Comparison of ENCODE assay signal across 9 mouse cellular contexts in the genomic region with DNA sequence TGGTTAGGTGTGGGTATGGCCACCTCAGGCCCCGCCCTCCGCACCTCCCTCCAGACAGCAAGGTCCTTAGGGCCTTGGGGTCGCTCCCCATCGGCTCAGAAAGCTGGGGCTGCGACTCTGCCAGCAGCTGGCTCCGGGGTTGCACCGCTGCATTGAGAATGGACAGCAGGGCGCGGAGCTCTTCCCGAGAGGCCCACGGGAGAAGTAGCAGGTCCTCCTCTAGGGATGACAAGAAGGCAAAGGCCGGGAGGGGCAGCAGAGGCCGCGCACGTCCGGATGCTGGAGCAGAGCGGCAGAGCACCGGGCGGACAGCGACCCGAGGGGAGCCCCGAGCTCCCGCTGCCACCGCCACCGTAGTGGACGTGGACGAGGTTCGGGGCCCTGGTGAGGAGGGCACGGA. TPM values are rescaled to one million over a fixed set of nuclear protein-coding genes. Genes with fewer than 3 reads are reported as not detected.
DNase-seq lines count a peak whose midpoint lies in the region; ATAC-seq lines count a peak whose summit lies in the region.
"Had no signal": no experiment of that assay in that cellular context is flagged by ENCODE, and none has a peak within 500 bp of the region (broad histone marks: within the 10 kb centered on the region; RNA-seq: fewer than 3 reads in every experiment).

A gene (plus strand): TSS at position 98 of the 400 bp plus-strand sequence.

- no peak within 1 kb of the TSS; the same call in 1 of the 2 replicates for H3K9ac ChIP-seq in kidney, embryonic 16.5 days (replicated peaks; ENCODE audit: low read length)
- no peak within 1 kb of the TSS for H3K9ac ChIP-seq in forebrain, embryonic 11.5 days (ENCODE audit: low read length)
- no peak within 1 kb of the TSS for H3K9ac ChIP-seq in limb, embryonic 13.5 days
- H3K9ac ChIP-seq in neural tube, embryonic 12.5 days: no peak within 1 kb of the TSS

- no peaks in the 10 kb centered on the region for H3K36me3 ChIP-seq in kidney, embryonic 16.5 days (ENCODE audit: insufficient read depth, low read length)
- H3K36me3 ChIP-seq in forebrain, embryonic 11.5 days (ENCODE audit: control insufficient read depth, insufficient read depth, low read length): no peaks in the 10 kb centered on the region
- no peaks in the 10 kb centered on the region for H3K36me3 ChIP-seq in limb, embryonic 13.5 days
- no peaks in the 10 kb centered on the region for H3K36me3 ChIP-seq in neural tube, embryonic 12.5 days

- peaks cover 3% of the 10 kb centered on the region; the same call in 1 of the 2 replicates for H3K4me1 ChIP-seq in kidney, embryonic 16.5 days (ENCODE audit: insufficient read depth, low read length)
- no peaks in the 10 kb centered on the region for H3K4me1 ChIP-seq in forebrain, embryonic 11.5 days (replicated peaks; ENCODE audit: control insufficient read depth, insufficient read depth, low read length)
- H3K4me1 ChIP-seq in limb, embryonic 13.5 days: peaks cover 7% of the 10 kb centered on the region
- peaks cover 4% of the 10 kb centered on the region for H3K4me1 ChIP-seq in neural tube, embryonic 12.5 days

- peak within 1 kb of the TSS; percentile 38 for H3K4me3 ChIP-seq in kidney, embryonic 16.5 days (ENCODE audit: low read length)
- H3K4me3 ChIP-seq in forebrain, embryonic 11.5 days (ENCODE audit: low read depth, low read length): peak within 1 kb of the TSS; percentile 24; the same call in 1 of the 2 replicates
- peak within 1 kb of the TSS; percentile 26 for H3K4me3 ChIP-seq in limb, embryonic 13.5 days
- peak within 1 kb of the TSS; percentile 16; the same call in 1 of the 2 replicates for H3K4me3 ChIP-seq in neural tube, embryonic 12.5 days

- H3K27me3 ChIP-seq in kidney, embryonic 16.5 days (ENCODE audit: insufficient read depth, low read length): peaks cover 43% of the 10 kb centered on the region
- peaks cover 20% of the 10 kb centered on the region for H3K27me3 ChIP-seq in forebrain, embryonic 11.5 days (ENCODE audit: control insufficient read depth, insufficient read depth, low read length)
- H3K27me3 ChIP-seq in limb, embryonic 13.5 days: peaks cover 66% of the 10 kb centered on the region
- H3K27me3 ChIP-seq in neural tube, embryonic 12.5 days (replicated peaks): peaks cover 32% of the 10 kb centered on the region

- no peak for DNase-seq in kidney, adult 11 months
- DNase-seq in forebrain, embryonic 11.5 days (ENCODE audit: low spot score): peak; percentile 57
- DNase-seq in left cerebral cortex, adult 8-10 months (ENCODE audit: low spot score in 2 of 2): no peak
- DNase-seq in right cerebral cortex, adult 2 months (ENCODE audit: low spot score in 2 of 2): no peak
- no peak for DNase-seq in cerebellum, postnatal 25 days

- no peak for ATAC-seq in kidney, embryonic 16.5 days (ENCODE audit: low FRiP score, low TSS enrichment)
- no peak for ATAC-seq in forebrain, embryonic 11.5 days (replicated peaks; ENCODE audit: low FRiP score)
- ATAC-seq in limb, embryonic 13.5 days (ENCODE audit: low FRiP score, low read depth): no peak
- ATAC-seq in neural tube, embryonic 12.5 days (ENCODE audit: low FRiP score, low read depth): no peak

- H3K9me3 ChIP-seq in kidney, embryonic 16.5 days (ENCODE audit: low read length): no peaks in the 10 kb centered on the region
- no peaks in the 10 kb centered on the region for H3K9me3 ChIP-seq in forebrain, embryonic 11.5 days (ENCODE audit: control insufficient read depth, low read length)
- H3K9me3 ChIP-seq in limb, embryonic 13.5 days: no peaks in the 10 kb centered on the region
- no peaks in the 10 kb centered on the region for H3K9me3 ChIP-seq in neural tube, embryonic 12.5 days

- WGBS in kidney, embryonic 16.5 days: 4% methylated on average over 29 of the region's 29 CpGs
- WGBS in forebrain, embryonic 11.5 days: 4% methylated on average over 29 of the region's 29 CpGs
- WGBS in limb, embryonic 13.5 days: 4% methylated on average over 29 of the region's 29 CpGs
- whole genome bisulfite sequencing in neural tube, embryonic 12.5 days: 3% methylated on average over 29 of the region's 29 CpGs

- no peak within 1 kb of the TSS for H3K27ac ChIP-seq in kidney, embryonic 16.5 days (ENCODE audit: low read length)
- H3K27ac ChIP-seq in forebrain, embryonic 11.5 days (ENCODE audit: low read depth, low read length): no peak within 1 kb of the TSS
- no peak within 1 kb of the TSS for H3K27ac ChIP-seq in limb, embryonic 13.5 days
- H3K27ac ChIP-seq in neural tube, embryonic 12.5 days: no peak within 1 kb of the TSS
- H3K27ac ChIP-seq: macrophage had no signal

- peak within 1 kb of the TSS; percentile 52 for H3K4me2 ChIP-seq in kidney, embryonic 16.5 days (replicated peaks; ENCODE audit: low read depth, low read length)
- H3K4me2 ChIP-seq in forebrain, embryonic 11.5 days (ENCODE audit: low read depth, low read length, severe bottlenecking): peak within 1 kb of the TSS; percentile 50
- H3K4me2 ChIP-seq in limb, embryonic 13.5 days (replicated peaks): peak within 1 kb of the TSS; percentile 55
- peak within 1 kb of the TSS; percentile 57 for H3K4me2 ChIP-seq in neural tube, embryonic 12.5 days (replicated peaks)

RNA-seq across cellular contexts. Expression of the gene that starts here (rescaled TPM):
- polyA plus RNA-seq in kidney, embryonic 16.5 days (2015; fragmentation: Nextera tagmentation; extraction: Ambion mirVana): 45.4 and 53.3 TPM in 2 replicates
- 0.21 and 0.41 TPM in 2 replicates for polyA plus RNA-seq in forebrain, embryonic 11.5 days (2014; fragmentation: Nextera tagmentation; extraction: Ambion mirVana)
- polyA plus RNA-seq in limb, embryonic 13.5 days (2015; fragmentation: Nextera tagmentation; extraction: Ambion mirVana): not detected in 2 replicates
- not detected in 2 replicates for polyA plus RNA-seq in neural tube, embryonic 12.5 days (2016; fragmentation: Nextera tagmentation; extraction: Ambion mirVana)
- total RNA-seq in left cerebral cortex, adult 8-10 months (2022): under 1 TPM; 0.30 to 0.71 (median 0.52) TPM
- polyA plus RNA-seq: macrophage had no signal

Comparison
In these comparisons a context has a peak if more than half of its experiments do, and no peak if none do; other contexts are left out.
1. RNA of the gene that starts here (polyA plus RNA-seq): 45.4 to 53.3 TPM in kidney, embryonic 16.5 days; 0.21 to 0.41 TPM in forebrain, embryonic 11.5 days, not detected in limb, embryonic 13.5 days and not detected in neural tube, embryonic 12.5 days; every median in the first group is over 10 times any median in the second.
2. Peak in DNase-seq, H3K4me3 ChIP-seq and H3K4me2 ChIP-seq in forebrain, embryonic 11.5 days; RNA of the gene not detected or under 1 TPM.
3. Peak in every context shown above with its lines, with median percentiles within 50 percentile points of each other: H3K4me2 ChIP-seq and H3K4me3 ChIP-seq.